Mouse (Mus musculus): Measurements from ENCODE around the gene Olfr141.

DNA sequence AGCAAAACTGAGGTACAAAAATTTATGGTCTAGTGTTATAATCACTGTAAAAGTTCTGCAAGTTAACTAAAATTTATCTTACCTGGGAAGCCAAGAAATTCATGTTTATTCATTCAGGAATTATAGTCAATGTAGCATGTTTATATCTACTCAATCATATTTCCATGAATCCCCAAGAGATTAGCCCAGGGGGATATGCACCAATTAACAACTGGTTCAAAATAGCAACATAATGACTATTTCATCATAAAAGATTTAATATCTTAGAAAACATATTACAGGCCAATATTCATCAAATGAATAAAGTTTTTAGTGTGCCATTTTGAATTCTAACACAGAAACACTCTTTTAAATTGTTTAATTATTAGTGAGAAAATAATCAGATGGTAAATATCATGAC lies at the start of gene Olfr141:
- TF ChIP-seq POLR2A (IDR thresholded peaks at IDR 0.05; ENCODE audit: insufficient read depth, low read depth, low read length) (no peak), CTCF (IDR thresholded peaks at IDR 0.05) (no peak)
